Comparison of ENCODE assay signal across 15 mouse cellular contexts in genomic region chr5:129200132-129200531, GRCm38 (mm10).
DNase-seq lines count a peak whose midpoint lies in the region; ATAC-seq and TF ChIP-seq lines count a peak whose summit lies in the region.
"Had no signal": no experiment of that assay in that cellular context is flagged by ENCODE, and none has a peak within 500 bp of the region (broad histone marks: within the 10 kb centered on the region; RNA-seq: fewer than 3 reads in every experiment).

No protein-coding gene starts in this region.

- H3K4me1 ChIP-seq in heart, adult 2 months (ENCODE audit: control insufficient read depth, insufficient read depth, low read length) = peaks cover 4% of the 10 kb centered on the region; the same call in 1 of the 2 replicates
- peaks cover 3% of the 10 kb centered on the region for H3K4me1 ChIP-seq in heart, embryonic 10.5 days
- H3K4me1 ChIP-seq in MEL (ENCODE audit: control insufficient read depth in 1 of 2, insufficient read depth in 2 of 2, low read length in 2 of 2) = no peaks in the 10 kb centered on the region
- H3K4me1 ChIP-seq in hindbrain, embryonic 13.5 days (replicated peaks) = peaks cover 17% of the 10 kb centered on the region
- no peaks in the 10 kb centered on the region; the same call in 1 of the 2 replicates for H3K4me1 ChIP-seq in forebrain, embryonic 11.5 days (replicated peaks; ENCODE audit: control insufficient read depth, insufficient read depth, low read length)
- H3K4me1 ChIP-seq: megakaryocyte, embryonic 14.5 days had no signal

- TF ChIP-seq RAD21 in MEL (IDR thresholded peaks at IDR 0.05; ENCODE audit: low read depth, low read length) = no peak

- peak; percentile 36 to 74 for DNase-seq in heart, adult 2 months
- no peak for DNase-seq in heart, embryonic 10.5 days (ENCODE audit: low spot score)
- DNase-seq in MEL (ENCODE audit: low read depth, low spot score) = peak; percentile 21
- DNase-seq in heart, postnatal 36 days = peak; percentile 47 to 51
- no peak for DNase-seq in gastrocnemius, adult 2 months
- DNase-seq in forebrain, embryonic 11.5 days (ENCODE audit: low spot score) = no peak
- DNase-seq: cerebellum, adult 18-20 months; embryo, embryonic 11 days had no signal

- no peak overlapping the region for H3K4me2 ChIP-seq in hindbrain, embryonic 13.5 days
- H3K4me2 ChIP-seq in forebrain, embryonic 11.5 days (ENCODE audit: low read depth, low read length, severe bottlenecking) = no peak overlapping the region
- H3K4me2 ChIP-seq: liver, embryonic 11.5 days had no signal

- TF ChIP-seq POLR2A in heart, adult 2 months (IDR thresholded peaks at IDR 0.05; ENCODE audit: insufficient read depth, low read depth, low read length) = no peak
- no peak for TF ChIP-seq POLR2A in MEL (IDR thresholded peaks at IDR 0.05; ENCODE audit: control insufficient read depth in 1 of 2, insufficient read depth in 1 of 2, low read depth in 1 of 2, low read length in 2 of 2, poor library complexity in 1 of 2)

- H3K27me3 ChIP-seq in heart, adult 2 months (ENCODE audit: control insufficient read depth, insufficient read depth, low read length) = no peaks in the 10 kb centered on the region
- peaks cover 3% of the 10 kb centered on the region; the same call in 1 of the 2 replicates for H3K27me3 ChIP-seq in heart, embryonic 10.5 days (ENCODE audit: insufficient read depth, poor library complexity, severe bottlenecking)
- no peaks in the 10 kb centered on the region for H3K27me3 ChIP-seq in MEL (ENCODE audit: control insufficient read depth in 1 of 2, insufficient read depth in 2 of 2, low read length in 2 of 2)
- no peaks in the 10 kb centered on the region for H3K27me3 ChIP-seq in hindbrain, embryonic 13.5 days
- H3K27me3 ChIP-seq in forebrain, embryonic 11.5 days (ENCODE audit: control insufficient read depth, insufficient read depth, low read length) = no peaks in the 10 kb centered on the region

- TF ChIP-seq CTCF in heart, adult 2 months (IDR thresholded peaks at IDR 0.05) = no peak
- TF ChIP-seq CTCF in MEL (IDR thresholded peaks at IDR 0.05 in 2 of 3, conservative IDR thresholded peaks at IDR 0.05 in 1 of 3; ENCODE audit: control insufficient read depth in 1 of 3, insufficient read depth in 1 of 3, low read depth in 2 of 3, low read length in 3 of 3, poor library complexity in 1 of 3, severe bottlenecking in 1 of 3) = no peak
- TF ChIP-seq CTCF in gastrocnemius, adult 2 months (IDR thresholded peaks at IDR 0.05) = no peak

- TF ChIP-seq EP300 in heart, adult 2 months (IDR thresholded peaks at IDR 0.05; ENCODE audit: insufficient read depth, low read depth, low read length) = 0 out of 2 replicates have a peak, but pooled peaks have one; percentile 8
- no peak for TF ChIP-seq EP300 in MEL (IDR thresholded peaks at IDR 0.05; ENCODE audit: low read depth in 1 of 2, low read length in 2 of 2)

- peak; percentile 89 for ATAC-seq in erythroid progenitor cell, adult 5-6 weeks (replicated peaks; ENCODE audit: low FRiP score, poor library complexity, severe bottlenecking)
- no peak for ATAC-seq in hindbrain, embryonic 13.5 days (ENCODE audit: low FRiP score)
- no peak for ATAC-seq in forebrain, embryonic 11.5 days (replicated peaks; ENCODE audit: low FRiP score)

- no peaks in the 10 kb centered on the region for H3K9me3 ChIP-seq in heart, embryonic 10.5 days
- no peaks in the 10 kb centered on the region for H3K9me3 ChIP-seq in MEL (replicated peaks; ENCODE audit: insufficient read depth, low read length)
- H3K9me3 ChIP-seq in hindbrain, embryonic 13.5 days = no peaks in the 10 kb centered on the region
- H3K9me3 ChIP-seq in forebrain, embryonic 11.5 days (ENCODE audit: control insufficient read depth, low read length) = no peaks in the 10 kb centered on the region
- H3K9me3 ChIP-seq: megakaryocyte, embryonic 14.5 days had no signal

- no peaks in the 10 kb centered on the region for H3K36me3 ChIP-seq in heart, adult 2 months (ENCODE audit: control insufficient read depth, insufficient read depth, low read length)
- no peaks in the 10 kb centered on the region for H3K36me3 ChIP-seq in heart, embryonic 10.5 days
- no peaks in the 10 kb centered on the region for H3K36me3 ChIP-seq in MEL (ENCODE audit: control insufficient read depth in 1 of 2, insufficient read depth in 2 of 2, low read length in 2 of 2)
- H3K36me3 ChIP-seq in hindbrain, embryonic 13.5 days = no peaks in the 10 kb centered on the region
- no peaks in the 10 kb centered on the region for H3K36me3 ChIP-seq in forebrain, embryonic 11.5 days (ENCODE audit: control insufficient read depth, insufficient read depth, low read length)

- WGBS in heart, adult 2 months = 48% methylated on average over 3 of the region's 3 CpGs
- WGBS in heart, embryonic 10.5 days = 78% methylated on average over 3 of the region's 3 CpGs
- 87% methylated on average over 3 of the region's 3 CpGs for WGBS in hindbrain, embryonic 13.5 days
- 93% methylated on average over 3 of the region's 3 CpGs for WGBS in forebrain, embryonic 11.5 days

- no peaks in the 10 kb centered on the region for H3K79me2 ChIP-seq in heart, adult 2 months (replicated peaks; ENCODE audit: control insufficient read depth, insufficient read depth, low read length)
- H3K79me2 ChIP-seq in MEL (ENCODE audit: control insufficient read depth, insufficient read depth, low read length, poor library complexity) = no peaks in the 10 kb centered on the region

- intact Hi-C loops in heart, adult 2 months (cut with DNase I) = no loop called here
- intact Hi-C loops in heart, postnatal 36 days (cut with DNase I) = no loop called here
- intact Hi-C loops in gastrocnemius, adult 2 months (cut with DNase I) = no loop called here

- no peak overlapping the region for H3K27ac ChIP-seq in heart, adult 2 months
- no peak overlapping the region for H3K27ac ChIP-seq in heart, embryonic 10.5 days
- H3K27ac ChIP-seq in MEL (ENCODE audit: control insufficient read depth, low read depth, low read length) = no peak overlapping the region
- H3K27ac ChIP-seq in gastrocnemius, adult 2 months = no peak overlapping the region
- no peak overlapping the region for H3K27ac ChIP-seq in hindbrain, embryonic 13.5 days
- no peak overlapping the region for H3K27ac ChIP-seq in forebrain, embryonic 11.5 days (ENCODE audit: low read depth, low read length)
- H3K27ac ChIP-seq: layer of hippocampus, adult 2 months had no signal

- no peak overlapping the region for H3K4me3 ChIP-seq in heart, adult 2 months
- no peak overlapping the region for H3K4me3 ChIP-seq in heart, embryonic 10.5 days
- H3K4me3 ChIP-seq in MEL (ENCODE audit: control insufficient read depth in 1 of 2, insufficient read depth in 1 of 2, low read depth in 2 of 2, low read length in 2 of 2) = no peak overlapping the region
- H3K4me3 ChIP-seq in gastrocnemius, adult 2 months = no peak overlapping the region
- H3K4me3 ChIP-seq in hindbrain, embryonic 13.5 days = no peak overlapping the region
- H3K4me3 ChIP-seq in forebrain, embryonic 11.5 days (ENCODE audit: low read depth, low read length) = no peak overlapping the region
- H3K4me3 ChIP-seq: erythroblast, embryonic 14.5 days; layer of hippocampus, adult 2 months; megakaryocyte, embryonic 14.5 days; myocyte had no signal

- H3K9ac ChIP-seq in heart, adult 2 months (ENCODE audit: low read depth, low read length) = no peak overlapping the region
- H3K9ac ChIP-seq in MEL (ENCODE audit: control insufficient read depth, low read depth, low read length, poor library complexity, severe bottlenecking) = no peak overlapping the region
- H3K9ac ChIP-seq in hindbrain, embryonic 13.5 days = no peak overlapping the region
- no peak overlapping the region for H3K9ac ChIP-seq in forebrain, embryonic 11.5 days (ENCODE audit: low read length)

TF ChIP-seq in MEL, 35 proteins besides CTCF, POLR2A, EP300 and RAD21:
- no peak for TF ChIP-seq MYC (IDR thresholded peaks at IDR 0.05; ENCODE audit: low read depth, low read length)
- TF ChIP-seq TBP (IDR thresholded peaks at IDR 0.05; ENCODE audit: low read depth, low read length) = no peak
- TF ChIP-seq ZC3H11A (IDR thresholded peaks at IDR 0.05; ENCODE audit: low read depth, low read length) = no peak
- no peak for TF ChIP-seq NRF1 (IDR thresholded peaks at IDR 0.05; ENCODE audit: insufficient read depth, low read depth, low read length, poor library complexity, severe bottlenecking)
- TF ChIP-seq E2F4 (IDR thresholded peaks at IDR 0.05; ENCODE audit: borderline replicate concordance, low read depth, low read length) = no peak
- no peak for TF ChIP-seq POLR2AphosphoS5 (IDR thresholded peaks at IDR 0.05; ENCODE audit: borderline replicate concordance, low read depth, low read length)
- TF ChIP-seq GATA1 (IDR thresholded peaks at IDR 0.05; ENCODE audit: low read depth, low read length) = no peak
- TF ChIP-seq CHD2 (IDR thresholded peaks at IDR 0.05; ENCODE audit: low read length) = no peak
- no peak for TF ChIP-seq NELFE (IDR thresholded peaks at IDR 0.05; ENCODE audit: low read depth, low read length)
- no peak for TF ChIP-seq ZKSCAN1 (IDR thresholded peaks at IDR 0.05; ENCODE audit: low read depth, low read length)
- TF ChIP-seq SMC3 (IDR thresholded peaks at IDR 0.05; ENCODE audit: low read depth, low read length) = no peak
- TF ChIP-seq UBTF (IDR thresholded peaks at IDR 0.05; ENCODE audit: borderline replicate concordance, insufficient read depth, low read depth, low read length) = no peak
- TF ChIP-seq JUND (IDR thresholded peaks at IDR 0.05; ENCODE audit: low read depth, low read length) = no peak
- no peak for TF ChIP-seq ZMIZ1 (IDR thresholded peaks at IDR 0.05; ENCODE audit: low read depth, low read length)
- no peak for TF ChIP-seq TAL1 (IDR thresholded peaks at IDR 0.05; ENCODE audit: low read length)
TF ChIP-seq in MEL: peak in this region for 0.

Comparison
In these comparisons a context has a peak if more than half of its experiments do, and no peak if none do; other contexts are left out.
1. DNase-seq: peak in heart, adult 2 months (2 of 2), MEL (single experiment) and heart, postnatal 36 days (2 of 2); none in heart, embryonic 10.5 days (single experiment), gastrocnemius, adult 2 months (single experiment) and forebrain, embryonic 11.5 days (single experiment).